Mouse (Mus musculus): ENCODE data around the gene Adra1d. TPM values are rescaled to one million over a fixed set of nuclear protein-coding genes. Genes with fewer than 3 reads are reported as not detected.

Adra1d gene
- polyA plus RNA-seq, 1 experiment from 2014 or later, result 0.44 TPM

DNA sequence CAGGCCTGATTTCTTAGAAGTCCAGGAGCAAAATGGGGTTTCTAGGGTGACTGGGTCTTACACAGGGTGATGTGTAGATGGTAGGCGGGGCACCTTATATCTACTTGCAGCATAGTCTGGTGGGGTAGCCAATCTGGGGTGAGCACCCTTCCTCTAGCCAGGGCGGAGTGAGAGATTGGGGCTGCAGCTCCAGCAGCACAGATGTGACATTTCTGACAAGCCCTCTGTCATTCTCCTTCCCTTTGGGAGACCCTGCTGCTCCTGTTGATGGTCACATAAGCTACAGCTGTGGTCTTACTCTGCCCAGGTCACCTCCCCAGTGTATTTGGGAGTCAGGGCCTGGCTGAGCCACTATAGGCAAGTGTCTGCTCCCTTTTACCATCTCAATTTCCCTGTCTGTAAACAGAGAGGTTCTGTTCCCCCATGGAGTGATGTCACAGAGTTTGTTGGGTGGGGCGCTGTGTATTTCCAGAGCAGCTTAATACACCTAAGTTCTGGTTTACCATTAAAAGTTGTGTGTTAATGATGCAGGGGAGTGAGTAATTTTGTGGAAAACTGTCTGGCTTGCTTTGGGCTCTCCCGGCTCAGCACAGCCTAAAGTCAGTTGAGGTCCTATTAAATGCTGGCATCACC lies 64.7 kb downstream of the Adra1d start:
- H3K27ac ChIP-seq (replicated peaks), result no peak overlapping the region

DNA sequence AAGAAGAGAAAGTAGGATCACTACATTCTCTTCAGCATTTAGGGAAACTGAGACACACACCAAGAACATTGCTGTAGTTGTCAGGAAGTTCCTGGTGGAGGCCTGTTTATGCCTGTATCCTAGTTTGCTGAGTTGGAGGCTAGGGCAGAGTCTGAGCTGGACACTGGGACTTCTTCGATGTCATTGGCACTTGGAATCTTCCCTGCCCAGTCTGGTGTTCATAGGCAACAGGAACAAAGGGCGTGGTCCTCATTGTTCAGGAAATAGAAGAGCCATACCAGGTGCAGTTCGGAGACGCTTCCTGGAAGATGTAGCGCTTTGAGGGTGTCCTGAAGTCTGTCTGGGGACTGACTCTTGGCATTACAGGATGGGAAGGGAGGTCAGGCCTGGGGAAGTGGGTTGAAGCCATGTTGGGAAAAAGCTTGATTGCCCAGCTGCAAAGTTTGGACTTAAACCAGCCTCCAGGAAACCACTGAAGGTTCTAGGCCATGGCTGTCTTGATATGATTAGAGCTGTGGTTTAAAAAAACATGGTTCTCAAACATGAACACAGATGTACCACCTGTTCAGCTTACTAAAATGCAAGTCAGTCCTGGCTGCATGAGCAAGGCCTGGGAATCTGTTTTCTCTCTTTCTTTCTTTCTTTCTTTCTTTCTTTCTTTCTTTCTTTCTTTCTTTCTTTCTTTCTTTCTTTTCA lies 65.8 kb downstream of the Adra1d start:
- Histone ChIP-seq H3K9ac (ENCODE audit: low read length) (no peak overlapping the region), H3K27ac (replicated peaks) (no peak overlapping the region), H3K9me3 (ENCODE audit: control insufficient read depth, low read length) (no peaks in the 10 kb centered on the region), H3K4me1 (replicated peaks; ENCODE audit: control insufficient read depth, insufficient read depth) (no peaks in the 10 kb centered on the region), H3K4me2 (replicated peaks; ENCODE audit: low read depth) (no peak overlapping the region), H3K4me3 (ENCODE audit: low read depth, low read length) (no peak overlapping the region), H3K27me3 (ENCODE audit: control insufficient read depth, insufficient read depth, low read length) (no peaks in the 10 kb centered on the region), H3K36me3 (ENCODE audit: control insufficient read depth, insufficient read depth, low read length) (no peaks in the 10 kb centered on the region)
- DNase-seq (ENCODE audit: low spot score) (no peak), ATAC-seq (ENCODE audit: low FRiP score, low TSS enrichment) (no peak)
- WGBS, result 77% methylated on average over 5 of the region's 5 CpGs
- no peak for TF ChIP-seq CTCF (IDR thresholded peaks at IDR 0.05; ENCODE audit: low read depth)
- TF ChIP-seq EP300 (optimal IDR thresholded peaks at IDR 0.05), result no peak

More for the DNA sequence above, 64.7 kb downstream of the Adra1d start:
- Histone ChIP-seq H3K27me3 (ENCODE audit: control insufficient read depth, insufficient read depth, low read length) (no peaks in the 10 kb centered on the region), H3K4me3 (ENCODE audit: low read depth, low read length) (no peak overlapping the region), H3K4me1 (replicated peaks; ENCODE audit: control insufficient read depth, insufficient read depth) (no peaks in the 10 kb centered on the region), H3K9ac (ENCODE audit: low read length) (no peak overlapping the region), H3K4me2 (replicated peaks; ENCODE audit: low read depth) (no peak overlapping the region), H3K9me3 (ENCODE audit: control insufficient read depth, low read length) (no peaks in the 10 kb centered on the region), H3K36me3 (ENCODE audit: control insufficient read depth, insufficient read depth, low read length) (no peaks in the 10 kb centered on the region)
- ATAC-seq (ENCODE audit: low FRiP score, low TSS enrichment), result 0 out of 2 replicates have a peak, but pooled peaks have one; percentile 43
- WGBS, result 77% methylated on average over 4 of the region's 4 CpGs
- TF ChIP-seq EP300 (optimal IDR thresholded peaks at IDR 0.05) (no peak), CTCF (IDR thresholded peaks at IDR 0.05; ENCODE audit: low read depth) (no peak)
- DNase-seq (ENCODE audit: low spot score), result no peak

Other genes with a start within 250 kb of the Adra1d start
- gene Rnf24, start 209.4 kb downstream of the Adra1d start, polyA plus RNA-seq (2015; fragmentation: Nextera tagmentation; extraction: Ambion mirVana), result 1.2 and 1.3 TPM in 2 replicates
- 19.1 and 21.4 TPM in 2 replicates for gene Smox, start 70.8 kb downstream of the Adra1d start, polyA plus RNA-seq (2015; fragmentation: Nextera tagmentation; extraction: Ambion mirVana)